Mouse (Mus musculus) intestine, postnatal 0 days (tissue): ENCODE measurements around the gene Pde8b. TPM values are rescaled to one million over a fixed set of nuclear protein-coding genes. Genes with fewer than 3 reads are reported as not detected.

ENCODE experiments used
- ATAC-seq: fragments of 200-750 bp; cut with Nextera tagmentation; 2 replicates; pipeline ENCODE4 v1.8.0; 2017; ENCODE audit warnings: mild to moderate bottlenecking, moderate TSS enrichment, moderate library complexity
- H3K27ac ChIP-seq: fragments of 300-500 bp; sonication (generic); 2 replicates; pipeline ENCODE4 v1.5.1; 2014; ENCODE audit warnings: mild to moderate bottlenecking, low read depth, low read length, moderate library complexity
- H3K27me3 ChIP-seq: fragments of 300-500 bp; sonication (generic); replicated peaks from 2 replicates; pipeline ENCODE4 v1.6.1; 2014; ENCODE audit warnings: low read length, mixed read lengths; ENCODE audit not compliant: control insufficient read depth, insufficient read depth
- H3K36me3 ChIP-seq: fragments of 300-500 bp; sonication (generic); 2 replicates; pipeline ENCODE4 v1.6.1; 2014; ENCODE audit warnings: mild to moderate bottlenecking, moderate library complexity; ENCODE audit not compliant: control insufficient read depth, insufficient read depth
- H3K4me1 ChIP-seq: fragments of 300-500 bp; sonication (generic); replicated peaks from 2 replicates; pipeline ENCODE4 v1.6.1; 2014; ENCODE audit warnings: antibody characterized with exemption, low read length, mixed read lengths; ENCODE audit not compliant: control insufficient read depth, insufficient read depth
- H3K4me2 ChIP-seq: fragments of 300-500 bp; sonication (generic); replicated peaks from 2 replicates; pipeline ENCODE4 v1.6.1; 2014; ENCODE audit warnings: low read depth, mild to moderate bottlenecking, moderate library complexity
- H3K4me3 ChIP-seq: fragments of 300-500 bp; sonication (generic); 2 replicates; pipeline ENCODE4 v1.5.1; 2014; ENCODE audit warnings: low read depth, low read length
- H3K9ac ChIP-seq: fragments of 300-500 bp; sonication (generic); 2 replicates; pipeline ENCODE4 v1.6.1; 2014; ENCODE audit warnings: mild to moderate bottlenecking, low read depth, low read length
- H3K9me3 ChIP-seq: fragments of 300-500 bp; sonication (generic); 2 replicates; pipeline ENCODE4 v1.6.1; 2016; ENCODE audit warnings: mixed run types; ENCODE audit not compliant: control insufficient read depth
- CTCF ChIP-seq: sonication (generic); IDR thresholded peaks from 2 replicates; pipeline ENCODE4 v1.5.1; 2016; ENCODE audit warnings: low read depth, mild to moderate bottlenecking, control low read depth, antibody characterized with exemption, moderate library complexity
- WGBS: fragments of 180-500 bp; shearing (Covaris S2); extraction: QIAGEN DNeasy Blood & Tissue Kit; methylation state at CpG from one replicate; pipeline ENCODE4 v1.1.7; 2014; 5-methylcytosine and 5-hydroxymethylcytosine counted together
- polyA plus RNA-seq: library from polyadenylated mRNA; unstranded; fragments of >200 nt; fragmentation: Nextera tagmentation; extraction: Ambion mirVana; gene quantifications from 2 replicates; pipeline ENCODE4 v1.2.1, GENCODE M21; 2015

Gene Pde8b
- polyA plus RNA-seq, 1 experiment from 2014 or later = 6.2 TPM

- peaks cover 4% of the 10 kb centered on the region; the same call in 1 of the 2 replicates for H3K36me3 ChIP-seq
- no peak overlapping the region for H3K27ac ChIP-seq
- H3K4me2 ChIP-seq = no peak overlapping the region
- no peak for TF ChIP-seq CTCF
- H3K4me3 ChIP-seq = no peak overlapping the region
- no peak overlapping the region for H3K9ac ChIP-seq
- no peak for ATAC-seq
- 93% methylated on average over 8 of the region's 8 CpGs for WGBS
- H3K9me3 ChIP-seq = no peaks in the 10 kb centered on the region
- no peaks in the 10 kb centered on the region for H3K27me3 ChIP-seq
- H3K4me1 ChIP-seq = no peaks in the 10 kb centered on the region
Observed at GRCm38 (mm10) chr13:95101315-95101714, 148.8 kb downstream of the Pde8b start.

- H3K27ac ChIP-seq = no peak overlapping the region
- no peak for TF ChIP-seq CTCF
- WGBS = 60% methylated on average over 8 of the region's 8 CpGs
- no peaks in the 10 kb centered on the region for H3K4me1 ChIP-seq
- ATAC-seq = no peak
- peaks cover 4% of the 10 kb centered on the region; the same call in 1 of the 2 replicates for H3K36me3 ChIP-seq
- H3K9ac ChIP-seq = no peak overlapping the region
- no peak overlapping the region for H3K4me3 ChIP-seq
- no peak overlapping the region for H3K4me2 ChIP-seq
- no peaks in the 10 kb centered on the region for H3K27me3 ChIP-seq
- H3K9me3 ChIP-seq = no peaks in the 10 kb centered on the region
Observed at GRCm38 (mm10) chr13:95098931-95099720, 151.0 kb downstream of the Pde8b start.

GRCm38 (mm10) chr13:95096646-95097045 lies 153.5 kb downstream of the Pde8b start:
- WGBS = 74% methylated on average over 3 of the region's 3 CpGs

GRCm38 (mm10) chr13:95095860-95096259 lies 154.3 kb downstream of the Pde8b start:
- H3K4me3 ChIP-seq = no peak overlapping the region
- H3K36me3 ChIP-seq = peaks cover 4% of the 10 kb centered on the region; the same call in 1 of the 2 replicates
- no peak for ATAC-seq
- no peak overlapping the region for H3K9ac ChIP-seq
- H3K4me1 ChIP-seq = no peaks in the 10 kb centered on the region
- WGBS = 70% methylated on average over 10 of the region's 10 CpGs
- TF ChIP-seq CTCF = no peak
- no peak overlapping the region for H3K27ac ChIP-seq
- H3K27me3 ChIP-seq = no peaks in the 10 kb centered on the region
- H3K9me3 ChIP-seq = no peaks in the 10 kb centered on the region
- no peak overlapping the region for H3K4me2 ChIP-seq

More at GRCm38 (mm10) chr13:95096646-95097045, 153.5 kb downstream of the Pde8b start:
- Histone ChIP-seq H3K27me3 (no peaks in the 10 kb centered on the region), H3K27ac (no peak overlapping the region), H3K9me3 (no peaks in the 10 kb centered on the region), H3K4me1 (no peaks in the 10 kb centered on the region), H3K4me2 (no peak overlapping the region), H3K36me3 (peaks cover 4% of the 10 kb centered on the region; the same call in 1 of the 2 replicates), H3K4me3 (no peak overlapping the region), H3K9ac (no peak overlapping the region)
- ATAC-seq = no peak
- no peak for TF ChIP-seq CTCF

GRCm38 (mm10) chr13:95091546-95092445 lies 158.3 kb downstream of the Pde8b start:
- Histone ChIP-seq H3K4me3 (no peak overlapping the region), H3K36me3 (peaks cover 9% of the 10 kb centered on the region), H3K9ac (no peak overlapping the region), H3K9me3 (no peaks in the 10 kb centered on the region), H3K27ac (no peak overlapping the region), H3K4me2 (no peak overlapping the region), H3K27me3 (no peaks in the 10 kb centered on the region), H3K4me1 (no peaks in the 10 kb centered on the region)
- no peak for ATAC-seq
- TF ChIP-seq CTCF = peak; percentile 35
- 73% methylated on average over 14 of the region's 14 CpGs for WGBS

GRCm38 (mm10) chr13:95087358-95087787 lies 162.8 kb downstream of the Pde8b start:
- no peak for TF ChIP-seq CTCF
- Histone ChIP-seq H3K9ac (no peak overlapping the region), H3K4me3 (no peak overlapping the region), H3K27me3 (no peaks in the 10 kb centered on the region), H3K27ac (no peak overlapping the region), H3K4me2 (no peak overlapping the region), H3K4me1 (no peaks in the 10 kb centered on the region), H3K36me3 (peaks cover 9% of the 10 kb centered on the region), H3K9me3 (no peaks in the 10 kb centered on the region)
- no peak for ATAC-seq
- WGBS = 47% methylated on average over 8 of the region's 8 CpGs
